Mouse (Mus musculus) hindbrain, embryonic 10.5 days (tissue): Measurements from ENCODE around the gene Rgl1. TPM values are rescaled to one million over a fixed set of nuclear protein-coding genes. Genes with fewer than 3 reads are reported as not detected.

Source experiments
- DNase-seq: peaks from one replicate; pipeline ENCODE4 v3.0.0-alpha.2; 2017; ENCODE audit warnings: low spot score
- H3K27ac ChIP-seq: fragments of 300-500 bp; sonication (generic); 2 replicates; pipeline ENCODE4 v1.5.1; 2016; ENCODE audit warnings: mild to moderate bottlenecking, moderate library complexity
- H3K27me3 ChIP-seq: fragments of 300-500 bp; sonication (generic); 2 replicates; pipeline ENCODE4 v1.6.1; 2016; ENCODE audit warnings: mild to moderate bottlenecking; ENCODE audit not compliant: poor library complexity, insufficient read depth, severe bottlenecking
- H3K36me3 ChIP-seq: fragments of 300-500 bp; sonication (generic); 2 replicates; pipeline ENCODE4 v1.6.1; 2016; ENCODE audit warnings: mild to moderate bottlenecking, moderate library complexity
- H3K4me1 ChIP-seq: fragments of 300-500 bp; sonication (generic); replicated peaks from 2 replicates; pipeline ENCODE4 v1.6.1; 2016; ENCODE audit warnings: mild to moderate bottlenecking
- H3K4me3 ChIP-seq: fragments of 300-500 bp; sonication (generic); 2 replicates; pipeline ENCODE4 v1.5.1; 2016; ENCODE audit warnings: mild to moderate bottlenecking, moderate library complexity
- H3K9me3 ChIP-seq: fragments of 300-500 bp; sonication (generic); 2 replicates; pipeline ENCODE4 v1.6.1; 2016; ENCODE audit warnings: mild to moderate bottlenecking, moderate library complexity
- WGBS: fragments of 180-500 bp; shearing (Covaris S2); methylation state at CpG from one replicate; pipeline ENCODE4 v1.1.7; 2016; 5-methylcytosine and 5-hydroxymethylcytosine counted together
- polyA plus RNA-seq: library from polyadenylated mRNA; unstranded; fragments of >200 nt; fragmentation: Nextera tagmentation; extraction: Ambion mirVana; gene quantifications from 2 replicates; pipeline ENCODE4 v1.2.1, GENCODE M21; 2016

The Rgl1 gene
- polyA plus RNA-seq, 1 experiment from 2014 or later = 27.1 TPM

- Histone ChIP-seq H3K9me3 (no peaks in the 10 kb centered on the region), H3K27me3 (no peaks in the 10 kb centered on the region), H3K4me1 (0 out of 2 replicates have a peak, but pooled peaks cover 4% of the 10 kb centered on the region), H3K36me3 (no peaks in the 10 kb centered on the region), H3K4me3 (no peak overlapping the region), H3K27ac (no peak overlapping the region)
- 94% methylated on average over 11 of the region's 11 CpGs for WGBS
- DNase-seq = no peak
Measured at GRCm38 (mm10) chr1:152508481-152509220, 257.5 kb downstream of the Rgl1 start.

GRCm38 (mm10) chr1:152506726-152507125 is 259.4 kb downstream of the Rgl1 start:
- H3K27ac ChIP-seq = no peak overlapping the region
- no peaks in the 10 kb centered on the region for H3K9me3 ChIP-seq
- H3K27me3 ChIP-seq = no peaks in the 10 kb centered on the region
- H3K4me1 ChIP-seq = no peaks in the 10 kb centered on the region
- 97% methylated on average over 7 of the region's 7 CpGs for WGBS
- no peaks in the 10 kb centered on the region for H3K36me3 ChIP-seq
- DNase-seq = no peak
- no peak overlapping the region for H3K4me3 ChIP-seq

- no peak for DNase-seq
- WGBS = 89% methylated on average over 5 of the region's 5 CpGs
- Histone ChIP-seq H3K36me3 (no peaks in the 10 kb centered on the region), H3K4me3 (no peak overlapping the region), H3K4me1 (no peaks in the 10 kb centered on the region), H3K27ac (no peak overlapping the region), H3K9me3 (no peaks in the 10 kb centered on the region), H3K27me3 (no peaks in the 10 kb centered on the region)
Measured at GRCm38 (mm10) chr1:152506175-152506574, 260.0 kb downstream of the Rgl1 start.

- no peak overlapping the region for H3K4me3 ChIP-seq
- no peak overlapping the region for H3K27ac ChIP-seq
- no peaks in the 10 kb centered on the region for H3K27me3 ChIP-seq
- no peak for DNase-seq
- 83% methylated on average over 12 of the region's 12 CpGs for WGBS
- no peaks in the 10 kb centered on the region; the same call in 1 of the 2 replicates for H3K4me1 ChIP-seq
- no peaks in the 10 kb centered on the region for H3K9me3 ChIP-seq
- H3K36me3 ChIP-seq = no peaks in the 10 kb centered on the region
Measured at GRCm38 (mm10) chr1:152499802-152500201, 266.3 kb downstream of the Rgl1 start.

GRCm38 (mm10) chr1:152497581-152497980 is 268.6 kb downstream of the Rgl1 start:
- DNase-seq = peak; percentile 5
- no peak overlapping the region for H3K4me3 ChIP-seq
- H3K27me3 ChIP-seq = no peaks in the 10 kb centered on the region
- H3K27ac ChIP-seq = peak overlapping the region; percentile 69
- 65% methylated on average over 11 of the region's 11 CpGs for WGBS
- no peaks in the 10 kb centered on the region for H3K9me3 ChIP-seq
- no peaks in the 10 kb centered on the region for H3K36me3 ChIP-seq
- no peaks in the 10 kb centered on the region; the same call in 1 of the 2 replicates for H3K4me1 ChIP-seq

- WGBS = 84% methylated on average over 2 of the region's 2 CpGs
- no peak for DNase-seq
- H3K4me1 ChIP-seq = no peaks in the 10 kb centered on the region; the same call in 1 of the 2 replicates
Measured at GRCm38 (mm10) chr1:152496831-152497230, 269.3 kb downstream of the Rgl1 start.

GRCm38 (mm10) chr1:152492258-152492657 is 273.9 kb downstream of the Rgl1 start:
- no peak for DNase-seq
- H3K4me3 ChIP-seq = no peak overlapping the region
- no peaks in the 10 kb centered on the region; the same call in 1 of the 2 replicates for H3K4me1 ChIP-seq
- H3K36me3 ChIP-seq = no peaks in the 10 kb centered on the region
- 96% methylated on average over 1 of the region's 1 CpGs for WGBS
- H3K27me3 ChIP-seq = no peaks in the 10 kb centered on the region
- H3K27ac ChIP-seq = no peak overlapping the region
- no peaks in the 10 kb centered on the region for H3K9me3 ChIP-seq

More at GRCm38 (mm10) chr1:152496831-152497230, 269.3 kb downstream of the Rgl1 start:
- no peaks in the 10 kb centered on the region for H3K9me3 ChIP-seq
- no peaks in the 10 kb centered on the region for H3K36me3 ChIP-seq
- no peak overlapping the region for H3K4me3 ChIP-seq
- no peaks in the 10 kb centered on the region for H3K27me3 ChIP-seq
- 0 out of 2 replicates have a peak overlapping the region, but pooled peaks have one; percentile 69 for H3K27ac ChIP-seq

GRCm38 (mm10) chr1:152490842-152491241 is 275.3 kb downstream of the Rgl1 start:
- 89% methylated on average over 1 of the region's 1 CpGs for WGBS
- H3K27me3 ChIP-seq = no peaks in the 10 kb centered on the region
- DNase-seq = no peak
- H3K4me1 ChIP-seq = no peaks in the 10 kb centered on the region
- H3K9me3 ChIP-seq = no peaks in the 10 kb centered on the region
- no peaks in the 10 kb centered on the region for H3K36me3 ChIP-seq
- H3K27ac ChIP-seq = no peak overlapping the region
- no peak overlapping the region for H3K4me3 ChIP-seq

GRCm38 (mm10) chr1:152476126-152476525 is 290.0 kb downstream of the Rgl1 start:
- Histone ChIP-seq H3K4me3 (no peak overlapping the region), H3K27ac (no peak overlapping the region), H3K4me1 (no peaks in the 10 kb centered on the region), H3K36me3 (no peaks in the 10 kb centered on the region), H3K9me3 (no peaks in the 10 kb centered on the region), H3K27me3 (no peaks in the 10 kb centered on the region)
- DNase-seq = no peak
- WGBS = 85% methylated on average over 4 of the region's 4 CpGs

GRCm38 (mm10) chr1:152468443-152468842 is 297.7 kb downstream of the Rgl1 start:
- Histone ChIP-seq H3K27me3 (no peaks in the 10 kb centered on the region), H3K9me3 (no peaks in the 10 kb centered on the region), H3K36me3 (no peaks in the 10 kb centered on the region), H3K4me3 (no peak overlapping the region), H3K27ac (0 out of 2 replicates have a peak overlapping the region, but pooled peaks have one; percentile 5), H3K4me1 (0 out of 2 replicates have a peak, but pooled peaks cover 3% of the 10 kb centered on the region)
- DNase-seq = no peak
- WGBS = 76% methylated on average over 9 of the region's 9 CpGs

Other genes starting within 250 kb of the Rgl1 start
- gene Apobec4, start 15.8 kb downstream of the Rgl1 start, polyA plus RNA-seq = not detected in 2 replicates
- 231 and 256 TPM in 2 replicates for gene Arpc5, start 191 bp upstream of the Rgl1 start, polyA plus RNA-seq
- gene Ncf2, start 33.8 kb upstream of the Rgl1 start, polyA plus RNA-seq = 2.5 and 4.2 TPM in 2 replicates
- 34.0 and 38.2 TPM in 2 replicates for gene Smg7, start 136.3 kb upstream of the Rgl1 start, polyA plus RNA-seq
- gene Nmnat2, start 188.6 kb upstream of the Rgl1 start, polyA plus RNA-seq = 13.3 and 20.6 TPM in 2 replicates